Mouse (Mus musculus): Measurements from ENCODE around the gene Syngr3.

The Syngr3 gene

GRCm38 (mm10) chr17:24644875-24645721 lies 44.7 kb downstream of the Syngr3 start:
- no peak for DNase-seq (ENCODE audit: low read depth, low spot score)

- no peak for DNase-seq (ENCODE audit: low read depth, low spot score)
Measured at GRCm38 (mm10) chr17:24644030-24644715, 45.6 kb downstream of the Syngr3 start.

GRCm38 (mm10) chr17:24642791-24643343 lies 46.9 kb downstream of the Syngr3 start:
- no peak for DNase-seq (ENCODE audit: low read depth, low spot score)

GRCm38 (mm10) chr17:24641944-24642343 lies 47.8 kb downstream of the Syngr3 start:
- no peak for DNase-seq (ENCODE audit: low read depth, low spot score)

GRCm38 (mm10) chr17:24640581-24640980 lies 49.2 kb downstream of the Syngr3 start:
- DNase-seq (ENCODE audit: low read depth, low spot score): no peak

- no peak for DNase-seq (ENCODE audit: low read depth, low spot score)
Measured at GRCm38 (mm10) chr17:24640119-24640518, 49.6 kb downstream of the Syngr3 start.

- no peak for DNase-seq (ENCODE audit: low read depth, low spot score)
Measured at GRCm38 (mm10) chr17:24639571-24639988, 50.2 kb downstream of the Syngr3 start.

- no peak for DNase-seq (ENCODE audit: low read depth, low spot score)
Measured at GRCm38 (mm10) chr17:24638840-24639239, 50.9 kb downstream of the Syngr3 start.

- DNase-seq (ENCODE audit: low read depth, low spot score): no peak
Measured at GRCm38 (mm10) chr17:24638214-24638613, 51.5 kb downstream of the Syngr3 start.

- no peak for DNase-seq (ENCODE audit: low read depth, low spot score)
Measured at GRCm38 (mm10) chr17:24636781-24637481, 52.8 kb downstream of the Syngr3 start.

- DNase-seq (ENCODE audit: low read depth, low spot score): no peak
Measured at GRCm38 (mm10) chr17:24635694-24636093, 54.1 kb downstream of the Syngr3 start.
